Mouse (Mus musculus) kidney, adult 2 months (tissue): ENCODE measurements around the gene Rxrb.

Source experiments
- CTCF ChIP-seq: fragments of 200-500 bp; conservative IDR thresholded peaks from 2 replicates; pipeline ENCODE4 v1.5.1; 2011; ENCODE audit warnings: low read depth, mild to moderate bottlenecking, control low read depth, low read length, moderate library complexity, mixed read lengths; ENCODE audit not compliant: insufficient read depth, insufficient read length
- POLR2A ChIP-seq: fragments of 200-500 bp; IDR thresholded peaks from one replicate; pipeline ENCODE4 v1.6.1; 2011; ENCODE audit warnings: low read depth, low read length, control low read depth

GRCm38 (mm10) chr17:34032806-34033205 is 1.2 kb downstream of the Rxrb start:
- TF ChIP-seq CTCF (no peak), POLR2A (no peak)
